Mouse (Mus musculus) right cerebral cortex, postnatal 36 days (tissue): ENCODE measurements at regions not wholly inside any gene's neighbourhood (a gene's known extent, or its start where the extent isn't known, plus 50 kb on each side); places are given as distances from the start of the nearest gene placed in this dataset.

ENCODE experiments used
- DNase-seq, 2 experiments: peaks; one replicate each; pipeline ENCODE4 v3.0.0; 2022; ENCODE audit warnings: low spot score in 2 of 2, mixed read lengths in 1 of 2

DNA sequence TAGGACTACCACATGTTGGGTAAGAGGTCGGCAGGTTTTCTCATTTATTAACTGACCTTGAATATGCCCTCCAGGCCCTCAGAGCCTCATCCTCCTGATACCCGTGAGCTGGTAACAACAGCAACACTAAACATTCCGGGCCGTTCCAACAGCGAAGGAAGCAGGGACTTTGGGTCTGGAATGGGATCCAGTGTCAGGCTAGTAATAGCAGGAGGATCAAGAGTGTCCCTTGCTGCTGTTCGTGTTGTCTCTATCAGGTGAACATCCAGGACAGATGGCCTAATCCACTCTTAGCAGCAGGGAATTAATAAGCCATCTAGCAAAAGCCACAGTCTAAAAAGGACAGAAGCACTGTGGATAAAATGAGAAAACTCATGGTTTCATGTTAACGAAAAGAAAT lies 106.7 kb downstream of the Cpeb2 start:
- no peak for DNase-seq

- DNase-seq = no peak
These were observed 108.5 kb downstream of the Cpeb2 start for GRCm38 (mm10) chr5:43341475-43341874.

GRCm38 (mm10) chr5:43344441-43344840 lies 111.5 kb downstream of the Cpeb2 start:
- no peak for DNase-seq

DNA sequence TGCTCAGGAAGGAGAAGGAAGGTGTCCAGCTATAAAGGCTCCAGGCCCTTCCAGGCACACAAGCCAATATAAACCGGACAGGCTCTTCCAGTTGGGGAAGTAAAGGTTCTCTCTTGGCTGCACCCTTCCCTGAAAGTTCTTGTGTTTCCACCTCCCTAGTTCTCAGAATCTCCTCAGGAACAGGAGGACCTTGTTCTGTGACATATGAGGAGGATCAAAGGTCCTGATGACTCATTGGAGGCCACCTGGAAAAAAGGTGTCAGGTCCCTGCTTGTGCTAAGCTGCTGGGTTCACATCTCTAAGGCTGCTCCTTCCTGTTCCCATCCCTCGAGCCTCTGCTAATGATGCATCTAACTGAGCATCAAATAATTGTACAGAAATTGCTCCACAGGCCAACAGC lies 118.0 kb downstream of the Cpeb2 start:
- no peak for DNase-seq

- no peak for DNase-seq
These were observed 120.3 kb downstream of the Cpeb2 start for GRCm38 (mm10) chr5:43353021-43353990.

DNA sequence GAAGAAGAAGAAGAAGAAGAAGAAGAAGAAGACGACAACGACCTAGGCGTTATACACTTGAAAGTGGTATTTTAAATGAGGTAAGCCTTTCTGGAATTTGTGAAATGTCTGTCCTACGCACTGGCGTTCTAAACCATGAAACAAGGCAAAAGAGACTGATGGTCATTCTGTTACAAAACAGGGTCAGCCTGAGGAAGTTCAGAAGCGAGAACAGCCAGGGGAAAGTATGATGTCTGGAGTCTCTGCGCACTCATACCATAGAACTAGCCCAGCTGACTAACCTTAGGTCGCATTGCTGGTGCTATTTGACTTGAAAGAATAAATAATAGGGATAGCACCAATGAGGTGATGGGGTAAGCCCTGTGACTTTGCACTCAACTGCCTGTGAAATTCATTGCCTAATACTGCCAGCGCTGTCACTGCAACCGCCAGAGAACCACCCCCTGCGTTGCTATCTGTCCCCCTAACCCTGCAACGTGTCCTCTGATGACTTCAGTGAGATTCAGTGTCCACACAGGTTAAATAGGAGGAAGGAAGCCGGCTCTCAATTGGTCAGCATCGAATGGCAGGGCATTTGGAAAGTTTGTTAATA lies 121.5 kb downstream of the Cpeb2 start:
- DNase-seq = no peak

DNA sequence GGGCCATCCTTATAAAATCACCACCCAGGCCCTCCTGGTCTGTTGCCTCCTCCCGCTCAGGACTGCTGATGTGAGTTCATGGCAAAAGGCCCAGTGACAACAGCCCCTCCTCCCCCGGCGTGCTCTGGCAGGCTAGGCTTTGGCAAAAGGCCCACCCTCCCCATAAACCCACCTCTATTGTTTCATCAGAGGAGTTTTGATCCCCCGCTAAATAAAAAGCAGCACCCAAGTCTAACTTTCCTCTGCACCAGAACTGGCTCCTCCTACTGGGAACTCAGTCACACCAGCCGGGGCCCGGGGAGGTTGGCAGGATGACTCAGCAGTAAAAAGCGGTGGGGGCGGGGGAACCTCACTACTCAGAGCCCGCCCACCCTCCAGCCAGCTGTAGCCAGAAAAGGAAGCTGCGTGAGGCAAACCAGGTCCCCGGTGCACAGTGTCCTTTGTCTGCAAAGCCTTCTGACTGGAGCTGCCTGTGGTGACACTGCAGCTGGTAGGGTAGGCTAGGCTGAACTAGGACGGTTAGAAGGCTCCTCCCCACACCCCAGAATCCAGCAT lies 122.1 kb downstream of the Cpeb2 start:
- peak; percentile 81 to 83 for DNase-seq

GRCm38 (mm10) chr5:43355832-43356231 lies 122.9 kb downstream of the Cpeb2 start:
- DNase-seq = no peak

DNA sequence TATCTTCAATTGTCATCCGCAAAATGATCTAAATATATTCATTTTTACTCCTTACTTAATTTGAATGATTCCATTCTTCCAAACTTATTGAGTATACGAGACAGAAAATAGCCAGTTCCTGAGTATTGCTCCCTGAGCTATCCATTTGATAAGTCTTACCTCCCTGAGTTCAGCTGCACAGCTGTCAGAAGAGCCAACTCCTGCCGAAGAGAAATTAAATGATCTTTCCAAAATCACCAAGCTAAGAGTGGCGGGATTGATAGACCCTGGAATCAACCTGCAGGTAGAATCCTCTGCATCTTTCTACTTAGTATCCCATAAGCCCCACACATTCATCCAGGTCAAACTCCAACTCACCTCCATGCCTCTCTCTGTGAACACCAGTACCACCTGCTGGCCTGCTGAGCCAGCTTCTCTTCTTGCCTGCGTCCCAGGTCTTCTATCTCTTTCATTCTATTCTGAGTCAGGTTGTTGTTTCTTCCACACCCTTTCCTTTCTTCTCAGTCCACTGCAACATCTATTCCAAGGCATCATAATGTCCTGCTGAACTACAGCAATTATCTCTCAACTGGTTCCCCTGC lies 124.2 kb downstream of the Cpeb2 start:
- DNase-seq = no peak

DNA sequence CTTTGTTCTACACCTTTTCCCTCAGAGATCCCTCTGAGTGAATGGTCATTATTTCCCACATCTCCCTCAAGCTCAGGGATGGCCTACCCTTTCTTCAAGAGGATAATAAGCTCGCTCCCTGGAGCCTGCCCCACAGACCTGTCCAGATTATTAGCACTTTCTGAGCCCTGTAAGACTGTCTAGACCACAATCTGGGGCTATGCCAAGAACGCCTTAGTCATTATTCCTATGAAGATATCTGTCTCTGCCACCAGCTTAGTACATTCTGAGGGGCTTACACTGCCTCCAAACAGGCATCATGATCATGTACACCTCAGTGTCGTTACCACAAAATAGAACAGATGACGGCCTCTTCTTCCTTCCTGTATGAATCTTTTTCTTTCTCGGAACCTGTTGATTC lies 124.9 kb downstream of the Cpeb2 start:
- DNase-seq = no peak

DNA sequence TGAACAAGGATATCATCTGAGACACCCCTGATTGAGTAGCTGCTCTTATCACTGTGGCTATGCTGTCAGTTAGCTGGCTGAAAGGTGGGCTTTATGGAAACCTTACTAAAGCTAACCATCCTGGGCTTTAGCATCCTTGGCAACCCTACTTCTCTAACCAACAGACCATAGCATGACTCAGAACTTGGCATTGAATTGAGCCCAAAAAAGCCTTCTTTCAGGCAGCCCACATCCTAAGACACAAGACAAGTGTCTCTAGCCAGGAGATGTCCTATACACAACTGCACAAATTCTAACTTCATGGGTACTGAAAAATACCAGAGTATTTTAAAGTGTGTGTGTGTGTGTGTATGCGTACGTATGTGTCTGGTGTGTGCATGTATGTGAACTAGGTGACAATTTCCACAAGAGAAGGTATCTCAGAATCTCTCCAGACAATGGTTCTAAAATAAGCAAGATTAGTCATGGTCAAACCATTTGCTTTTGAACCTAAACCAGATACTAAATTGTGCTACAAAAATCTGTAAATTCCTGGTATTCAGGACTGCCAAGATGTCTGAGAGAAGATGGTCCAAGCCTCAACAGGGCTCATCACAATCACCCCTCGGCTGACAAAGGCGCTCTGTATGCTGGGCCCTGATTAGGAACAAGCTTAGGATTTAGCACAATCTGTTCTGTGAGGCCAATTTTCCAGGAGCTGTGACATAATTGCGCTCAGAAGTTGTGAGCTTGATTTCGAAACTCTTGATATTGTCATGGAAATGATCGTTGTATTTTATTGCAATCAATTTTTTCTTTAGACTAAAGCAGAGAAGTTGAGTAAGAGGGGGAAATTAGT lies 126.2 kb downstream of the Cpeb2 start:
- no peak for DNase-seq

DNA sequence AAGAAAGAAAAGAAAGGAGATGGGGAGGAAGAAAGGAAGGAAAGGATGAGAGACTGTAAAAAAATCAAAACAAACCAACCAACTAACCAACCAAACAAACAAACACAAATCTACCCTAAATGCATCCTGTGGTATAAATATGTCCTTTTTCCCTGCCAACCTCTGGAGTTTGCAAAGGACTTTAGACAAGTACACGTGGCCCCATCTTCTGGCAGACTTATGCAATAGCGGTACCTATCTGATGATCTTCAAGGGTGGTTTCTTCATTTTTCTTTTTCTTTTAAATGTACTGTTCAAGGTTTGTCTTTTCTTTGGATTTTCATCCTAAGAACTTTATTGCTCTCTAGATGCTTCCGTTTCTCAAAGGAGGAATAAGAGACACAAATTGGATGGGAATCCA lies 127.3 kb downstream of the Cpeb2 start:
- no peak for DNase-seq

GRCm38 (mm10) chr5:43361026-43361425 lies 128.1 kb downstream of the Cpeb2 start:
- no peak for DNase-seq

DNA sequence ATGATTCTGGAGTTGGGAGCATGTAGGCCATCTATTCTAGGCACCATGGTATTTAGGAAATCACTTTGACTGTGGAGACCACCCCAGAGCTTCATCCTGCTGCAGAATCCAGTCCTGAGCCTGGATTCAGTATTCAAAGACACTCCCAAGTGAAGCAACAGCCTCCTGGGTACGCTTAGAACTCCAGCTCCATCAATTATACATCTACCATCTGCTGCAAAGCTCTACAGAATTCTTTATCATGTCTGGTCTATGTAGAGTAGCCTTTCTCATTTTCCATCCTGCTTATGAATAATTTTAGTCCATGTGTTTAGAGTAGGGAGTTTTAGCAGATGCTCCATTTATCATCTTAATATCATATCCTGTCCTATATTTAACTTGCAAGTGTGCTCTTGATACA lies 139.4 kb downstream of the Cpeb2 start:
- DNase-seq = no peak

- DNase-seq = no peak
These were observed 130.5 kb upstream of the C1qtnf7 start for GRCm38 (mm10) chr5:43384689-43385375.

DNA sequence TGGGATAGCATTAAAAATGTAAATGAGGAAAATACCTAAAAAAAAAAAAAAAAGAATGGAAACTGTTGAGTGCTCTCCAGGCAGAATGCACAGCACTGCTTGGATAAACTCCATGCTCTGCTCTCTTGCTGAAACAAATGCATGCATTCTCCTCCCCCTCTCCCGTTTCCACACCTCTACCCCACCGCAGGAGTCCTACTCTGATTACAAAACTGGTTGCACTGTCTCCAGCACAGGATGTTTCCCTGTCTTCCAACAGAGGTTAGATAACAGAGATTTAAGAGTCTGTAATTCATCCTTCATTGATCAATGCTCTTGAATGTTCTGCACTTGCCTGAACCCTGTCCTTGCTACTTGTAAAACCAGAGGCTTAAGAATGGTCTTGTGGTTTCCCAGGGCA lies 124.3 kb upstream of the C1qtnf7 start:
- no peak for DNase-seq

DNA sequence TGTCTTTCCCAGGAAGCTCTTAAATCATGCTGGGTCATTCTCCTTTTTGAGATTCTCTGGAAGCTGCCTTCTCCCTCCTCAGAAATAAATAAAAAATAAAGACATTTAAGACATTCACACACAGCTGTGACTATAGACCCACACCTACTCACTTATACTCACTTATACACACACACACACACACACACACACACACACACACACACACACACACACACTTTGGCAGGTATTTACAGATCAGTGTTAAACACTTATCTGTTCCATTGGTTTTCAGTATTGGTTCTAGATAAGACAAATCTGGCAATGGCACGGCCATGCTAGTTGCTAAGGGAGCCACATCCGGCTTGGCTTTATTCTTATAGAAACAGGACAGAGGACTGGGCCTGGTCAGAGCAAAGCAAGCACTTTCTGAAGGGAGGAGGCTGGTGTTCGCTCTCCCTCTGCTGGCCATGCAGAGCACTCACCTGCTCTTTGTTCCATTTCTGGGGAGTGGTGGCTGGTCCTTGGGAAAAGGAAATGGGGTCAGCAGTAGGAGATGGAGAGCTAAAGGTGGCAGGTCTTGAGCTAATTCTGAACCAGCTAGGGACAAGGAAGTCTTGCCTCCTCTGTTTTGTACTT lies 123.8 kb upstream of the C1qtnf7 start:
- no peak for DNase-seq

DNA sequence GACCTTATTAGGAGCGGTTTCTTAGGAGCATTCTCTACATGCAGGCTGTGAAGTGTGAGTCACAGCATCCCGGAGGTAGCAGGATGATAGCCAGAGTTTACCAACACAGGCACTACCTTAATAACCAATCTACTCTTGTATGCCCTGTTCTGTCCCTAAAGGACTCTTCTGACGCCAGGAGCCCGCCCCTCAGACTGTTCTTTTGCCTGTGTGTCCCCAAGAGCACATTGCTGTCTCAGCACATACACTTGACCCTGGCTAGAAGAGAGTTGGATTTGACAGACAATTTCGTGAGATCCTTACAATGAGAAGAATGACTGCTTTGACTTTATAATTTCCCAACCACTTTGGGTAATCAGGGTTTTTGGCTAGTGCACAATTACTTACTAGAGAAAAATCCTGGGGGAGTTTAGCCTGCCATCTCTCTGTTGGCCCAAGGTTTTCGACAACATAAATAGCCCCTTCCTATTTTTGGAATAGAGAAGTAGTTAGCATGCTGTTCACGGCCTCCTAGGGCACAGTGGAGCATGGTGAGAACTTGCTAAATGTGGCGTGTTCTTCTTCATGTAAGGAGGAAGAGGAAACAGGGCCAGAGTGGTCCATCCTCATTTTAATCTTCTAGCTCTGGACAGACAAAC lies 122.3 kb upstream of the C1qtnf7 start:
- no peak for DNase-seq

DNA sequence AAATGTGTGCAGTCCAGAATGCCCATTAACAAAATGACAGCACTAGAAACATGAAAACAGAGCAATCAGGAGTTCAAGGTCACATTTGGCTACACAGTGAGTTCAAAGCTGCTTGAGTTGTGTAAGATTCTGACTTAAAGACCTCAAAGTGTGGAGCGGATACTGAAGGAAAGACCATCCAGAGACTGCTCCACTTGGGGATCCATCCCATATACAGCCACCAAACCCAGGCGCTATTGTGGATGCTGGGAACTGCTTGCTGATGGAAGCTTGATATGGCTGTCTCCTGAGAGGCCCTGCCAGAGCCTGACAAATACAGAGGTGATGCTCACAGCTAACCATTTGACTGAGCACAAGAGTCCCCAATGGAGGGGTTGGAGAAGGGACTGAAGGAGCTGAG lies 98.1 kb upstream of the C1qtnf7 start:
- DNase-seq = no peak
